Mouse (Mus musculus): ENCODE results near the gene Ddx54.

GRCm38 (mm10) chr5:120634131-120634530 lies 21.6 kb downstream of the Ddx54 start, which contains the start of gene Cfap73:
- TF ChIP-seq POU5F1 (IDR thresholded peaks at IDR 0.05; ENCODE audit: borderline replicate concordance, low read length) (no peak), CTCF (conservative IDR thresholded peaks at IDR 0.05; ENCODE audit: low read length) (no peak), NANOG (IDR thresholded peaks at IDR 0.05; ENCODE audit: borderline replicate concordance, low read length) (no peak)
